Mouse (Mus musculus): ENCODE measurements at regions not wholly inside any gene's neighbourhood (a gene's known extent, or its start where the extent isn't known, plus 50 kb on each side); places are given as distances from the start of the nearest gene placed in this dataset.

DNA sequence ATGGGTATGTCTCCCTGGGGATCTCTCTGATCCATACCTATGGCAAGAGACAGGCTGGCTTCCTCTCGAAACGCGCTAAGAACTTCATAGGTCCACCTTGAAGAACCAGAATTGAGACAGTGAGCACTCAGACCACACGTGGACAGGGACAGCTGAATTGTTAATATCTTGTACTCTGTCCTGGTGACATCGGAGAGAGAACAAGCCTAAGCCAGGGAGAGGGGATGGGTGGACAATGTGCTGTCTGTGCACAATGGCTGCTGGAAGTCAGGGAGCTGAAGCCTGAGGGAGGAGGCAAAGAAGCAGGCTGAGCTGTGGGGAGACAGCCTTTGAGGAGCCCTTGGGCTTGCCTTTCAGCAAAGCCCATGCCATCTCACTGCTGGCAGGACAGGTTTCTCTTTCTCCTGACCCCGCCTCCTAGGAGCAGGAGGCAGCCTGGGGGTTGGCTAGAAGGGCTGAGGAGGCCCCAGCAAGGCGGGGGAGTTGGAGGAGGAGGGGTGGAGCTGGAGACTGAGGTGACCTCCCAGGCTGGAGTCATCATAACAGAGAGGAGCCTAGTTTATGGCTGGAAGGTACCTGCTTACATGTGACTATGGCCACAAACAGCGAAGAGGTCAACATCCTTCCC lies 238.6 kb upstream of the Stt3b start:
- no peak for DNase-seq

DNA sequence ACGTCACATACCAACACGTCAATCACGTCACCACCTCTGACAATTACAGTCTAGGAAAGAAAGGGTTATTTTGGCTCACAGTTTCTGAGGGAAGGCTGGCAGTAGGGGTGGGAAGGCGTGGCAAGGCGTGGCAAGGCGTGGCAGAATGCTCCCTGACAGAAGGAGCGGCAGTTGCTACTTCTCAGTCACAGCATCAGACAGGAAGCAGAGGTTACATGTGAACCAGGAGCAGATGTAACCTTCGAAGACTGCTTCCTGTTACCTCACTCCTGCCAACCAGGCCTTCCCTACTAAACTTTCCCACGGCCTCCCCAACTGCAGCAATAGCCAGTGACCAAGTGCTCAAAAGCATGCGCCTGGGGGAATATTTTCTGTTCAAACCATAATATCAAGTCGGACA lies 240.9 kb upstream of the Stt3b start:
- no peak for DNase-seq

DNA sequence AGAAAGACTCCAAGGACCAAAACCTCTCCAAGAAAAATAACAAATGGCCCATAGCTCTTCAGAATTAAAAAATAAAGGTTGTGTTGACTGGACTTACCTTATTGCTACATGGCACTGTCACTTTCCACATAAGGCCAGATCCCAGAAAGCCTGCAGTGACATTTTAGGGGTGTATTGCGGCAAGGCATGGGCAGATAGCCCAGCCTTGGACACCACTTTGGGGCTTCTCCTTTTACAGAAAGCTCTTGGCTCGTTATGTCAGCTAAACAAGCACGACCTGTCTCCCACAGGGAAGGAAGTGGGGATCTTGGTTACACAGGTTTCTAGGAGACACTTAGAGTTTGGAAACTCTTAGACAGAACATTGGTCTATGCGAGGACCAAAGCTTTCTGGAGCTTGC lies 241.3 kb upstream of the Stt3b start:
- DNase-seq: no peak

DNA sequence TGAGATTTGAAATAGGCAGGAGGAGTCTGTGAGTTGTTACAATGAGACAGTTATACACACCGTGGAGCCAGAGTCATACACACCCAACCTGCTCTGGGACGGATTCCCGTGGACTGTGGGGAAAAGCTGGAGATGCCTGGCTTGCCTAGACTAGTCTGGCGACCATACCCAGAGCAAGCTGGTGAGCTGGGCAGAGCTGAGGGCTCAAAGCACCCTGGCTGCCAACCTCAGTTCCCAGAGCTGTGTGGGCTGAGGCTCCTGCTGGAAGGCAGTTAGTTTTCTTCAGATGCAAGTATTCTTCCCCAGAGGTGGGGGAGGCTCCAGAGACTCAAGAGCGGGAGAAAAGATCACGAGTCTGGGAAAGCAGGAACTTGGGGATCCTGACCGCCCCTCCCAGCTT lies 247.9 kb upstream of the Stt3b start:
- DNase-seq: no peak

DNA sequence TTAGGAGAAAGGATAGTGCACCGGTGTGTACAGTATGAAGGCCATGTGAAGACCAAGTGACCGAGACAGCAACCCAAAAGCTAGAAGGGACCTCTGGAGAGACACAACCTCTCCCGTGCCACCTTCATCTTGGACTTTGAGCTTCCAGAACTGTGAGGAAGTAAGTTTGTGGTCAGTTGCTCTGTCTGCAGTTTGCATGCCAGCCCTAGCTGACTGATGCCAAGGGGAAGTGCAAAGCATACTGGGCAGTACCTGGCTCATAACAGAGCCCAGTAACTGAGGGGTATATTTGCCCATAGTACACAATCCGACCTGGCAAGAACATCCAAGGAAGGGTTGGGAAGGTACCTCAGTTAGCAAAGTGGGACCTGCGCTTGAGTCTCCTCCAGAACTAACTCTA lies 249.3 kb upstream of the Stt3b start:
- DNase-seq: no peak

DNA sequence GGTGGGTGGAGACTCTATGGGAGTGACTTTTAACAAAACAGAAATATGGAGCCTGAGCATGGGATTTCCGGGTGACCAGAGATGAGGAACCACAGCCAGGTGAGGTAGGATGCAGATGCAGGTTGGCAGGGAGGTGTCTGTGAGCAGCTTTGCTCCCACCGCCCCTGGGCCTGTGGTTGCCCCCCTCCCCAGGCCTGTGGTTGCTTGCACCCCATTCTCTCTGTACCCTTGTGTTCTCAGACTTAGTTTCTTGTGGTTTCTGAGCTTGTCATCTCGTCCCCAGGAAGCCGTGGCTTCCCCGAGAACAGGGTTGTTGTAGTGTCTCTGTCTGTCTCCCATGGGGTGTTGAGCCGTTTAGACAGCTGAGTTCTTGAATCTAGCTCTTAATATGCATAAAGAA lies 251.0 kb upstream of the Stt3b start:
- no peak for DNase-seq

DNA sequence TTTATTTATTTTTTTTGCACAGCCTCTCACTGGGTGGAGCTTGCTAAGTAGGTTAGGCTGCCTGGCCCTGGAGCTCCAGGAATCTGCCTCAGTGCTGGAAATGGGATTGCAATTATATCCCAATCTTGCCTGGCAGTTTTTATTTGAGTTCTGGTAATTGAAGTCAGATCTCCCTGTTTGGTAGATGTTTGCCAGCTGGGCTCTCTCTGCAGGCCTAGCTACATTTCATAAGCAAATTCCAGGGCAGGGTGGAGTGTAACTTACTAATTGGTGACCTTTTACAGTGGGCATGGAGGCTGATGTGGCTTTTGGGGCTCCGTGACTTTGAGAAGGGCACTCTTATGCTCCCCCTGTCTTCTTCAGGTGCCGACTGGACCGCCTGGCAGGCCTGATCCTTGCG lies 252.6 kb upstream of the Stt3b start:
- no peak for DNase-seq

DNA sequence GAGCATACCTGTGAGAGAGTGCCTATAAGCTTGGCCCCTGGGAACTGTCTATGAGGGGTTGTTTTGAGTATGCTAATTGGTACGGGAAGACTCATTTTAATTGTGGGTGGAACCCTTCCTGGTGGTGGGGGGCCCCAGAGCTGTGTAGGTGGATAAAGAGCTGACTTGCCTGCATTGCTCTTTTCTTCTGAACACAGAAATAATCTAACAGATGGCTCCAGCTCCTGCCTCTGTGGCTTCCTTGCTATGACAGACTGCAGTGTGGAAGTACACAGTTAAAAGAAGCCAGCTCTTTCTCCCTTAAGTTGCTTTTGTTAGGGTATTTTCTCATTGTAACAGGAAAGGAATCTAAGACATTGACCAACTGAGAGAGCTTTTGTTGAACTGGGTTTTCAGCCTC lies 254.1 kb upstream of the Stt3b start:
- no peak for DNase-seq

DNA sequence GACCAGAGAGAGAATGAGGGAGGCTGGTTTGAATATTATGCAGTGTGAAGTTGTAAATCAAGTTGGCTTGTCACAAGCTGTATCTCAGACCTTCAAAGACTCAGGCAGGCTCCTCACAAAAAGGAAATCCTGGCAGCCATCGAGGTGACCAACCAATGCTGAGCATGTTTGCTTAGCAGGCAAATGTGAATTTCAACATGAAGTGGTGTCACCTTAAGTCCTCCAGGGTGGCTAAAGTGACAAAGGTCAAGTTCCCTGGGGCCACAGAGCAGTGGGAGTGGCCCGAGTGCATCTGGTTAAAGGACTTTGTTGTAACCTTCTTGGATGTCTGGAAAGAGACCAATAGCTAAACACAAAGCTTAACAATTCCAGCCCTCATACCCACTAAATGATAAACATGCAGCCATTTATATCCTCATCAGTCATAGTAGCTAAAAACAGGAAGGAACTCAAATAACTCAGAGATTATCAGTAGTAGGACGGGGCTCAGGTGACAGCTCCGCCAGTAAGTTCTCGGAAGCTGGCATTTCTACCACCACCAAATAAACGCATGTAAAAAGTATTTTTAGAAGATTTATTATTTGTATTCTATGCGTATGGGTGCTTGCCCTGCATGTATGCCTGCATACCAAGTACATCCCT lies 258.6 kb upstream of the Stt3b start:
- no peak for DNase-seq

DNA sequence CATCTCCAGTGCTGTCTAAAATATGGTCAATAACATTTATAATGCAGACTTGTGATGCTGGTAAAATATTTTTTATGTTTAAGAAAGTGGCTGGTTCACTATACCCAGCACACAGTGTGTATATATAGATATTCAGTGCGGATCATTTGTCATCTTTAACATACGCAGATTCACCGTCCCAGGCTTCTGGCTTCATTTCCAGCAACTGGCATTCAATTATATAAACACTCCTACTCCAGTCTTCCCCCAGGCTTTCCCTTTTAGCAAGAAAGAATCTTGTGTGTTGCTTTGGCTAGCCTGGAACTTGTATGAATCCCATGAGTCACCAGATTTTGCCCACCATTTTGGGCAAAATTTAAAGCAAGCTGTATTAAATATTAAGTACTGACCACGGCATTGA lies 260.8 kb upstream of the Stt3b start:
- DNase-seq: no peak

DNA sequence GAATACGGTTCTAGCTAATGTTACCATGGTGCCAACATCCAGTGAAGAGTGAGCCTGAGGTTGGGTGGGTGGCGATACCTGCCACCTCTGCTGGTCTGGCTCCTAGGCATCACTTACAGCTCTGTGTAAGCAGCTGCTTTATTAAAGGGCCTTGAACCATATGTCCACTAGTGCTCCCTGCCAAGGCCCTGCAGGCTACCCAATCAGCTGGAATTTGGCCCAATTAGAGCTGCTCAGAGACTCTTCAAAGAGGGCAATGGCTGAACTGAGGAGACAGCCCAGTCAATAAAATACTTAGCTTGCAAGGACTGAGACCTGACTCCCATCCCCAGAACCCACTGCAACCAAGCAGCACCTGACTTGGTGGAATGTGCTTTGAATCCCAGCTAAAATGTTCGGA lies 270.9 kb upstream of the Stt3b start:
- DNase-seq: no peak

DNA sequence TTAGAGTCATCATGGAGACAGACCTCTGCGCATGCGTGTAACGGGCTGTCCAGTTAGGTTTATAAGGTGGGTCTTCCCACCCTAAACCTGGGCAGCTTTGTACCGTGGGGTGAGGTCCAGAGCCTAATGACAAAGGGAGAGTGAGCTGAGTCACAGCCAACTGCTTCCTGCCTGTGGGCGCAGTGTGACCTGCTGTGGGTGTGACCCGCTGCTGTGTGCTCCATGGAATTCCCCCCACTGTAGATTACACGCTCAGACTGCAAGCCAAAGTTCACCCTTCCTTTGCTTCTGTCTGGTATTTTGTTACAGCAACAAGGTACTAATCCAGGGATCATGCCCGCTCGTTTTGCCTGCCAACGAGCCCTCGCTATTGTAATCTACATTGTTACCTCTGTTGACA lies 273.3 kb upstream of the Stt3b start:
- no peak for DNase-seq

DNA sequence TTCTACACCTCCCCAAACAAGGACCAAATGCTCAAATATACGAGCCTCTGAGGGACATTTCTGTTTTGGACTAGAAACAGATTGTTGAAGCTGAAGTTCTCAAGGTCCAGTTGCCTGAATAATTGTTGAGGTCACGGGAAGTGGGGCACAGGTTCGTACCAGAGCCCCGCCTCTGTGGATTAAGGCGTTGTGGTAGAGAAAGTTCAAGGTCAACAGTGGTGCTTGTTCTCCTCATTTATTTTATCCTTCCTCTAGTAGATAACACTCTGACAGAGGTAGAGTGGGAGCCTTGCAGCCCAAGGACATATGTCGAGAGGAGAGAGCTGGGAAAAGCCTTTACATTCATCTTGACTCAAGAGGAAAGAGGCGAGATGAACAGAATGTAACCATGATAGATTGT lies 274.7 kb upstream of the Stt3b start:
- no peak for DNase-seq

DNA sequence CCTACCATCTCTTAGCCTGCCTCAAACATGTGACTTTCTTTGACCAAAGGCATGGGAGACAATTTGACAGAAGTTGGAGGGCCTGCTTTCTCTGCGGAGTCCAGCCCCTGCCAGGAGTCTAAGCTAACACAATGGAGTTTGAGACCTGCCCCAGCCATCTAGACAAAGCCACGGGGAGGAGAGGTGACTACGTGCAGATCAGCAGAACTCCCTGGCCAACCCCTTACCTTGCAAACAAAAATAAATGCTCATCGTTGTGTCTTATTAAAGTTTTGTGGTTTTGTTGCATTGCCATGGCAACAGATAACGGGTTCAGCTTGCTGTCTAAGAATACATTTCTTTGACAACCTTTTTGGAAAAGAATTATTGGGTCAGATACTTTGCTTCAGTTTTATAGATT lies 282.2 kb upstream of the Stt3b start:
- no peak for DNase-seq

DNA sequence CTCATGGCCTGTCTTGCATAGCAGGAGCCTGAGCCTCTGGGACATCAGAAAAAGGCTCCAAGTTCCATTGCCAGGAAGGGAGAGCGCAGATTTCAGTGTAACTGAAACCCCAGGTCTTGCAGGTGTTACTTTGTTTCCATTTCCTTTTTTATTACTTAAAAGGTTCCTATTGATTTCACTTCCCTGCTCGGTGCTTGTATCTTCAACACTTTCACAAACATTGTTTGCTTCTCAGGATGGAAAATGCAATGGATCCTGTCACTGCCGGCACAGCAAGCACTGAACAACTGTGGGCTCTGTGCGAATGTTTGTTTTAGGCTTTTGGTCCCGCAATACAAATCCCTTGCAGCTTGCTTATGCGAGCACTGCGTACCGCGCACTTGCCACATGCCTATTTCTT lies 290.0 kb upstream of the Stt3b start:
- no peak for DNase-seq

DNA sequence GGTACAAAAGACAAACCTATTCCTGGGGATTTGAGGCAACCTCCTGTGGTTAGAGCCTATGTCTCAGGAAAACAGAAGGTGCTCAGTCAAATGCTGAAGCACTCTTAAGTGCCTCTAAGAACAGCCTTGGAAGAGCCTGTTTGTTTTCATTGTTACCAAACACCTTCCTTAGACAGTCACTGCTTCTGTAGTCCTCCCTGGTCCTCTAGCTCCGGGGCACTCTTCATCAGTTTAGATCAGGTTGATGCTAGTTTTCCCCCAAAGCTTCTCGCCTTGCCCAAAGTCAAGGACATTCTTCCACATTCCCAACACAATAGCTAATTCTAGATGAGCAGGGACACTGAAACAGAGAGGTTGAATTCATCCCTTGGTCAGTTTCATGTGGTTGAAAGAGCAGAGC lies 290.6 kb upstream of the Stt3b start:
- no peak for DNase-seq

DNA sequence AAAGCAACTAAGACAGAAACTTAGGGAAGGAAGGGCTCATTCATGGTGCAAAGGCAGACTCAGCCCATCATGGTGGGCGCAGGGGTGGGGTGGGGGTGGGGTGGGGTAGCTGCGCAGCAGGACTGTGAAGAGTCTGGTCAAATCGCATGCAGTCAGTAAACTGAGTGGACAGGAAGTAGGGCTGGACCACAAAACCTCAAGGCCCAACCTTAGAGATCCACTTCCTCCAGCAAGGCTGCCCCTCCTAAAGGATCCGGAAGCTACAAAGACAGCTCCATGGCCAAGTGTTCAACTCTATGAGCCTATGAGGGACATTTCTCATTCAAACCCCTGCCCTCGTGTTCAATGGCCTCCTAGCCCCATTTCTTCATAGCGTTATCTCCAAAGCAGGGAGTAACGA lies 292.6 kb upstream of the Stt3b start:
- no peak for DNase-seq

DNA sequence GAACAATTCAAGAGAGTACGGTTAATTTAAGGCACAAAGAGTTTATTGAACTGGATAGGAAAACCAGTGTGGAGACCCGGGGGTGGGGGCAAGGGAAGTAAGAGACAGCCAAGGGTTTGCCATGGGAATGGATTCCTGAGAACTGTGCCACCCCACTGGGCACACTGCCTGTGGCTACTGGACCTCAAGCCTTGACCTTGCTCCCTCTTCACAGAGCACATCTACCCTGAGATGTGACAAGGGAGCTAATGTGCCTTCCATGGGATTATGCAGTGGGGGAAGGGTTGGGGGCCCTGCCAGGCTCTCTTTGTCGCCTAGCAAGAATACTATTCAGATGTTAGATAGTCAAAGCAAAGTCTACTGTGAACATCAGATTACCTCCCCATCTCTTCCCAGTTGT lies 294.2 kb upstream of the Stt3b start:
- DNase-seq: no peak

DNA sequence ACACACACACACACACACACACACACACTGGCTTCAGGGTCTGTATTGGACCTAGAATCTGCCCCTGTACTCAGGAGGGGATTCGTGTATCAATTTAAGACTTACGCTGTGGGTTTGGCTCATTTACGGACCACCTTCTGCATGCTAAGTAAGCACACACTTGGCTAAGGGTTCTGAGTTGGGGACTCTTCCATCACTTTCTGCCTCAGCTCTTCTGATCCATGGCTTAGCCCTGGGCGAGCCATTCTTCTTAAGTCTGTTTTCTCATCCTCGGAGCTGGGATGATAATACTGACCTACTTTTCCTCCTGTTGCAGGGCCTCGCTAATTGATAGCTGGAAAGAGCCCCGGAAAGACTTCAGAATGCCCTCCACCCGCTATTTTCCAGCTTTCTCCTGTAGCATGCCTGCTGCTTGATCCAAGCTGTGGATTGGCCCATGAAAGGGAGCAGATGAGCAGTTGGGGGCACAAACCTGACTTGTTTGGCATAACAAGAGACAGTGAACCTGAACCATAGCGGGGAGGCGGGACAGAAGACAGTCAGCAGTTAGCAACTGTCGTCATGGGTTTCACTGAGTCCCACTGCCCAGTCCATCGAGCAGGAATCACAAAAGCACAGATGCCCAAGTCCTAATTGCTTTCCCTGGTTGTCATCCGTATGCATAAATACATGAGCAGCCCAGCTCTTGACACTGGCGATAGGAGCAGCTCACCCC lies 294.9 kb upstream of the Stt3b start:
- DNase-seq: no peak

DNA sequence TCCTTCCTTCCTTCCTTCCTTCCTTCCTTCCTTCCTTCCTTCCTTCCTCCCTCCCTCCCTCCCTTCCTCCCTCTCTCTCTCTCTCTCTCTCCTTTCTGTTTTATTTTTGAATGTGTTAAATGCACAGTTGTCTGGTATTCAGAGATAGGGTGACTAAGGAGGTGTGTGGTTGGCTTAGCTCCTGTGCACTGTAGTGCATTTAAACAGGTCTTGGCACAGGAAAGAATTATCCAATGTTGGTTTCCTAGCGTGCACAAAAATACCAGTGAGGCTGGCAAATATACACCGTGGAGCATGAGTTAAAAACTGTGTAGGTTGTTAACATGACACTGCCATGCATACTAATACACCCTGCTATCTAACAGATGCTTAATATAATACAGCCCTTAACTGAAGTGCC lies 297.7 kb upstream of the Stt3b start:
- DNase-seq: no peak

DNA sequence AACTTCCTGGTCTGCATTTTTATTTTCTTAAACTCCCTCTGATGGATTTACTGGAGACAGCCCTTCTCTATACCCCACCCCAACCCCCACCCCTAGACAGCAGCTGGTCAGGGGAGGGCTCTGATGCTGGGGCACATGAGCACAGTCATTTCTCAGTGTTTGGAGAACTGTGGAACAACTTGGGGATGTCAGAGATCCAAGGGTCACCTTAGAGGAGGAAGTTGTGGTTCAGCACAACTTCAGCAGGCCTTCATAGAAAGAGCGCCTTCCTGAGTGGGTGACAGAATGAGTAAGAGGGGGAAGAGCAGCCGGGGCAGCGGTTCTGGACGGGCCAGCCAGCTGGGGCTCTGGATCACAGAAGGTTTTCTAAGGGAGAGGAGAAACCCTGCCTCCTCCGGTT lies 298.2 kb upstream of the Stt3b start:
- DNase-seq: no peak

DNA sequence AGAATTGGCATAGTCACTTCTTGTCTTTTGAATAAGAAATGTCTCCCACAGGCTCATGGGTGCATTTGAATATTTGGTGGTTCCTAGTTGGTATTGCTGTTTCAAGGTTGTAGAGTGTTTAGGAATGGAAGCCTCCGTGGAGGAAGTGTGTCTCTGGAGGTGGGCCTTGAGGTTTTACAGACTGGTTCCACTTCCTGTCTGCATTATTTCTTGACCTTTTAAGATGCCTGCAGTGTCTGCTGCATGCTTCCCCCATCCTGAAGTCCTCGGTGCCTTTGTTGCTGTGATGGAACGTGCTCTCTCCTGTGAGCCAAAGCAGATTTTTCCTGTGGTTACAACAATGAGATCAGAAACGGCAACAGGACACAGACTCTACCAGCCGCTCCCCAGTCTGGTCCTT lies 299.4 kb upstream of the Gadl1 start:
- no peak for DNase-seq

DNA sequence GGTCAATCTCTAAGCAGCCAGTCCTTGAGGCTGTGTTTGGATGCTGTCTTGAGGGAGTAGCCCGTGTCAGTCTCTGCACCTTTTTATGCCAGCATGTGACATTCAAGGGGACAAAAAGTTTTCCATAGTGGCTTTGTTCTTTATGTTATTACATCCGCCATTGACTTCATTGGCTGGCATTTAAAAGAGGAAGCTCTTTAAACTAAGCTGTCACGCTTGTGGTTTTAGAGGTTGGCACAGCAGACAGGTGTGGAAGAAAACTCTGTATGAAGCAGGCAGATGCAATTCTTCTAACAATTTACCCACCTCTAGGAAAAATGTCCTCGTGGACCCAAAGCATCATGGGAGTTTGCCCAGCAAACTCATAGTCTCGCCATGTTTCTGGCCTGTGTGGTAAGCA lies 297.5 kb upstream of the Gadl1 start:
- DNase-seq: no peak

DNA sequence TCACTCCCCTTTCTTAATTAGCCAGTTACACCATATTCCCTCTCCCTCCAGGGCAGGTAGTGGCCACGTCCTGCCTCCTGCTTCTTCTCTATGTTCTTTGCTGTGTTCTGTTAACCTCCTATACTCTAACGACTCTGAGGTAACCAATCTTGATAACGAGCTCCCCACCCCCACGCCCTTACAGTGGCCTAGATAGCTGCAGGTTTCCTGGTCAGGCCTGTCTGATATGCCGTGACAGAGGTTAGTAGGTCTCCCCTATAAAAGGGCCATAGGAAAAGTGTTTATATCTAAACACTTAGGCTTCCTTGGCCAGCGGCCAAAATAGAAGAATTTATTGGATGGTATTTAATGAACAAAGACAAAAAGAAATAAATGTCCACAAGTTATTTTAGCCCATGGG lies 296.3 kb upstream of the Gadl1 start:
- DNase-seq: no peak
